Mouse (Mus musculus) bone marrow macrophage, adult 2 months (primary cell): Measurements from ENCODE around the gene Ctsa. TPM values are rescaled to one million over a fixed set of nuclear protein-coding genes. Genes with fewer than 3 reads are reported as not detected.

Source experiments
- H3K27ac ChIP-seq: 2 replicates; pipeline ENCODE4 v1.5.1; 2012; ENCODE audit warnings: low read depth, low read length; ENCODE audit not compliant: insufficient read depth
- H3K4me1 ChIP-seq: 2 replicates; pipeline ENCODE4 v1.6.1; 2012; ENCODE audit warnings: low read length; ENCODE audit not compliant: control insufficient read depth, insufficient read depth
- H3K4me3 ChIP-seq: 2 replicates; pipeline ENCODE4 v1.5.1; 2012; ENCODE audit warnings: mild to moderate bottlenecking, low read length, moderate library complexity; ENCODE audit not compliant: insufficient read depth
- CTCF ChIP-seq: IDR thresholded peaks from 2 replicates; pipeline ENCODE4 v1.5.1; 2012; ENCODE audit warnings: low read depth, mild to moderate bottlenecking, low read length, moderate library complexity
- POLR2A ChIP-seq: IDR thresholded peaks from 2 replicates; pipeline ENCODE4 v1.6.1; 2012; ENCODE audit warnings: mild to moderate bottlenecking, low read depth, low read length, borderline replicate concordance
- polyA plus RNA-seq: library from polyadenylated mRNA; stranded (reverse); fragments of >200 nt; gene quantifications from 2 replicates; pipeline ENCODE4 v1.2.4, GENCODE M21; 2012; ENCODE audit not compliant: missing spikeins, insufficient read depth, insufficient read length

Ctsa gene
- polyA plus RNA-seq, 1 experiment, result 760 TPM

GRCm38 (mm10) chr2:164889960-164890359 is 57.3 kb downstream of the Ctsa start:
- H3K4me1 ChIP-seq, result no peaks in the 10 kb centered on the region

More at GRCm38 (mm10) chr2:164889960-164890359, 57.3 kb downstream of the Ctsa start:
- TF ChIP-seq CTCF, result no peak
- TF ChIP-seq POLR2A, result no peak
- no peak overlapping the region for H3K4me3 ChIP-seq
- H3K27ac ChIP-seq, result no peak overlapping the region

Other genes with a start within 250 kb of the Ctsa start
- gene Wfdc6a, start 247.4 kb upstream of the Ctsa start, polyA plus RNA-seq, result not detected in 2 replicates
- gene Eppin, start 239.3 kb upstream of the Ctsa start, polyA plus RNA-seq, result not detected in 2 replicates
- not detected in 2 replicates for gene Wfdc6b, start 219.4 kb upstream of the Ctsa start, polyA plus RNA-seq
- not detected in 2 replicates for gene Wfdc8, start 219.2 kb upstream of the Ctsa start, polyA plus RNA-seq
- not detected in 2 replicates for gene Wfdc16, start 194.1 kb upstream of the Ctsa start, polyA plus RNA-seq
- gene Wfdc10, start 176.8 kb upstream of the Ctsa start, polyA plus RNA-seq, result not detected in 2 replicates
- not detected in 2 replicates for gene Wfdc9, start 176.3 kb upstream of the Ctsa start, polyA plus RNA-seq
- gene Wfdc11, start 158.8 kb upstream of the Ctsa start, polyA plus RNA-seq, result not detected in 2 replicates
- gene Wfdc13, start 147.8 kb upstream of the Ctsa start, polyA plus RNA-seq, result not detected in 2 replicates
- gene Spint4, start 134.4 kb upstream of the Ctsa start, polyA plus RNA-seq, result not detected in 2 replicates
- not detected in 2 replicates for gene Spint5, start 117.6 kb upstream of the Ctsa start, polyA plus RNA-seq
- gene Wfdc3, start 86.9 kb upstream of the Ctsa start, polyA plus RNA-seq, result not detected in 2 replicates
- 33.4 and 33.7 TPM in 2 replicates for gene Dnttip1, start 86.9 kb upstream of the Ctsa start, polyA plus RNA-seq
- gene Ube2c, start 63.0 kb upstream of the Ctsa start, polyA plus RNA-seq, result 93.9 and 99.8 TPM in 2 replicates
- 0.80 TPM in 1 of 2 replicates, not detected in the other for gene Tnnc2, start 52.9 kb upstream of the Ctsa start, polyA plus RNA-seq
- gene Snx21, start 47.0 kb upstream of the Ctsa start, polyA plus RNA-seq, result 14.6 and 20.3 TPM in 2 replicates
- gene Acot8, start 28.0 kb upstream of the Ctsa start, polyA plus RNA-seq, result 26.8 and 27.6 TPM in 2 replicates
- 5.0 and 7.3 TPM in 2 replicates for gene Zswim3, start 27.8 kb upstream of the Ctsa start, polyA plus RNA-seq
- 5.7 and 5.8 TPM in 2 replicates for gene Zswim1, start 10.2 kb upstream of the Ctsa start, polyA plus RNA-seq
- 1.4 TPM in 1 of 2 replicates, not detected in the other for gene Spata25, start 4.3 kb upstream of the Ctsa start, polyA plus RNA-seq
- 21.0 and 25.4 TPM in 2 replicates for gene Neurl2, start 583 bp downstream of the Ctsa start, polyA plus RNA-seq
- 1,260 and 1,371 TPM in 2 replicates for gene Pltp, start 24.8 kb downstream of the Ctsa start, polyA plus RNA-seq
- gene Pcif1, start 46.4 kb downstream of the Ctsa start, polyA plus RNA-seq, result 27.1 and 27.6 TPM in 2 replicates
- 14.0 and 14.5 TPM in 2 replicates for gene Zfp335, start 78.9 kb downstream of the Ctsa start, polyA plus RNA-seq
- 0.70 and 1.4 TPM in 2 replicates for gene Mmp9, start 107.9 kb downstream of the Ctsa start, polyA plus RNA-seq
- gene Slc12a5, start 127.9 kb downstream of the Ctsa start, polyA plus RNA-seq, result not detected in 2 replicates
- gene Ncoa5, start 202.0 kb downstream of the Ctsa start, polyA plus RNA-seq, result 29.5 and 33.0 TPM in 2 replicates
- gene Cd40, start 222.8 kb downstream of the Ctsa start, polyA plus RNA-seq, result 20.4 and 29.2 TPM in 2 replicates